Mouse (Mus musculus) brain, embryonic 14.5 days (tissue): ENCODE measurements around the gene Prkg1.

Experiments used
- CTCF ChIP-seq: fragments of 200-500 bp; IDR thresholded peaks from 2 replicates; pipeline ENCODE4 v1.5.1; 2012; ENCODE audit warnings: inconsistent platforms, mild to moderate bottlenecking, moderate library complexity, borderline replicate concordance; ENCODE audit not compliant: insufficient read depth, insufficient read length; ENCODE audit errors: extremely low read depth
- POLR2A ChIP-seq: fragments of 200-500 bp; IDR thresholded peaks from 2 replicates; pipeline ENCODE4 v1.6.1; 2012; ENCODE audit warnings: mild to moderate bottlenecking, inconsistent platforms, borderline replicate concordance; ENCODE audit not compliant: poor library complexity, insufficient read depth, insufficient read length, severe bottlenecking; ENCODE audit errors: extremely low read depth

- TF ChIP-seq POLR2A (no peak), CTCF (no peak)
These were observed 875.0 kb downstream of the Prkg1 start for GRCm38 (mm10) chr19:30889851-30890250.
